Mouse (Mus musculus): Measurements from ENCODE around the gene Olfr1243. TPM values are rescaled to one million over a fixed set of nuclear protein-coding genes. Genes with fewer than 3 reads are reported as not detected.

Gene Olfr1243
- polyA plus RNA-seq, 2 experiments, result not detected

DNA sequence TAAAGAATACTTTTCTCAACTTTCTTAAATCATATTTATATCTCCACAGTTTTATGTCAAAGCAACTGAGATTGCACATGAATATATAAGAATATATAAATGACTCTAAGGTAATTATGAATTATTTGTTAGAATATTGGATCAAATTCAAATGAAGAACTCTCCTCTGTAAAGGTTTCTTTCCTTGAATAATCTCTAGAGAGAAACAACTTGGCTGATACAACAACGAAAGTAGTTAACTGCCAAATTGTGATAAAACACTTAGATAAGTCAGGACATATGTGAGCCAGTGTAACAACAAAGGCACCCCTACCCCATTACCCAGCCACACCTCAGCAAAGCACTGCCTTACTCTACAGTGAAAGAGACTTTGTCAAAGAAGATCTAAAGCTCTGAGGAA, 33.1 kb downstream of the Olfr1243 start, which contains the start of gene Olfr1242:
Gene Olfr1242 (minus strand): TSS at position 101 of the 400 bp plus-strand sequence.
- H3K9me3 ChIP-seq (ENCODE audit: control insufficient read depth, low read length), result no peaks in the 10 kb centered on the region
- no peaks in the 10 kb centered on the region for H3K36me3 ChIP-seq (replicated peaks; ENCODE audit: control insufficient read depth, insufficient read depth, low read depth)
- no peaks in the 10 kb centered on the region for H3K27me3 ChIP-seq (ENCODE audit: control insufficient read depth, insufficient read depth, low read length)
- 55% methylated on average over 1 of the region's 1 CpGs for WGBS (ENCODE audit: insufficient replicate concordance)
- no peak for DNase-seq (ENCODE audit: low read depth in 3 of 3, low spot score in 3 of 3)
- H3K4me2 ChIP-seq (ENCODE audit: low read depth), result no peak within 1 kb of the TSS
- H3K9ac ChIP-seq (replicated peaks), result no peak within 1 kb of the TSS
- no peaks in the 10 kb centered on the region for H3K4me1 ChIP-seq (replicated peaks; ENCODE audit: control insufficient read depth in 2 of 2, insufficient read depth in 2 of 2, low read length in 1 of 2)
- no peak for TF ChIP-seq EP300 (IDR thresholded peaks at IDR 0.05; ENCODE audit: low read depth)
- no peak for TF ChIP-seq CTCF (IDR thresholded peaks at IDR 0.05; ENCODE audit: low read depth)
- no peak within 1 kb of the TSS for H3K27ac ChIP-seq
- H3K4me3 ChIP-seq (ENCODE audit: insufficient read depth in 1 of 2, low read depth in 2 of 2, low read length in 2 of 2), result no peak within 1 kb of the TSS
- no peak for ATAC-seq (ENCODE audit: insufficient read depth)

GRCm38 (mm10) chr2:89487026-89487425, 44.3 kb downstream of the Olfr1243 start, which contains the start of gene Olfr1241:
Olfr1241 (minus strand) TSS chr2:89487126.
- no peak for ATAC-seq (ENCODE audit: insufficient read depth)
- no peak for DNase-seq (ENCODE audit: low read depth in 3 of 3, low spot score in 3 of 3)
- Histone ChIP-seq H3K9me3 (ENCODE audit: control insufficient read depth, low read length) (no peaks in the 10 kb centered on the region), H3K4me3 (ENCODE audit: insufficient read depth in 1 of 2, low read depth in 2 of 2, low read length in 2 of 2) (no peak within 1 kb of the TSS), H3K4me1 (replicated peaks; ENCODE audit: control insufficient read depth in 2 of 2, insufficient read depth in 2 of 2, low read length in 1 of 2) (no peaks in the 10 kb centered on the region), H3K27ac (no peak within 1 kb of the TSS), H3K4me2 (ENCODE audit: low read depth) (no peak within 1 kb of the TSS), H3K27me3 (ENCODE audit: control insufficient read depth, insufficient read depth, low read length) (no peaks in the 10 kb centered on the region), H3K36me3 (replicated peaks; ENCODE audit: control insufficient read depth, insufficient read depth, low read depth) (no peaks in the 10 kb centered on the region), H3K9ac (replicated peaks) (no peak within 1 kb of the TSS)
- TF ChIP-seq CTCF (IDR thresholded peaks at IDR 0.05; ENCODE audit: low read depth) (no peak), EP300 (IDR thresholded peaks at IDR 0.05; ENCODE audit: low read depth) (no peak)

Other genes with a start within 250 kb of the Olfr1243 start
- gene Olfr1229, start 243.5 kb downstream of the Olfr1243 start, polyA plus RNA-seq (2012; rRNA removed), result not detected in 2 replicates
- gene Olfr1229, start 243.5 kb downstream of the Olfr1243 start, polyA plus RNA-seq (2014; fragmentation: Nextera tagmentation; extraction: Ambion mirVana), result not detected in 2 replicates
- gene Olfr1230, start 234.2 kb downstream of the Olfr1243 start, polyA plus RNA-seq (2012; rRNA removed), result not detected in 2 replicates
- gene Olfr1230, start 234.2 kb downstream of the Olfr1243 start, polyA plus RNA-seq (2014; fragmentation: Nextera tagmentation; extraction: Ambion mirVana), result not detected in 2 replicates
- not detected in 2 replicates for gene Olfr1231, start 224.4 kb downstream of the Olfr1243 start, polyA plus RNA-seq (2012; rRNA removed)
- gene Olfr1231, start 224.4 kb downstream of the Olfr1243 start, polyA plus RNA-seq (2014; fragmentation: Nextera tagmentation; extraction: Ambion mirVana), result not detected in 2 replicates
- gene Olfr1232, start 201.8 kb downstream of the Olfr1243 start, polyA plus RNA-seq (2012; rRNA removed), result not detected in 2 replicates
- gene Olfr1232, start 201.8 kb downstream of the Olfr1243 start, polyA plus RNA-seq (2014; fragmentation: Nextera tagmentation; extraction: Ambion mirVana), result not detected in 2 replicates
- gene Olfr1233, start 189.1 kb downstream of the Olfr1243 start, polyA plus RNA-seq (2012; rRNA removed), result not detected in 2 replicates
- gene Olfr1233, start 189.1 kb downstream of the Olfr1243 start, polyA plus RNA-seq (2014; fragmentation: Nextera tagmentation; extraction: Ambion mirVana), result not detected in 2 replicates
- not detected in 2 replicates for gene Olfr1234, start 166.6 kb downstream of the Olfr1243 start, polyA plus RNA-seq (2012; rRNA removed)
- not detected in 2 replicates for gene Olfr1234, start 166.6 kb downstream of the Olfr1243 start, polyA plus RNA-seq (2014; fragmentation: Nextera tagmentation; extraction: Ambion mirVana)
- not detected in 2 replicates for gene Olfr1238, start 121.8 kb downstream of the Olfr1243 start, polyA plus RNA-seq (2012; rRNA removed)
- gene Olfr1238, start 121.8 kb downstream of the Olfr1243 start, polyA plus RNA-seq (2014; fragmentation: Nextera tagmentation; extraction: Ambion mirVana), result not detected in 2 replicates
- gene Olfr1239, start 111.1 kb downstream of the Olfr1243 start, polyA plus RNA-seq (2012; rRNA removed), result not detected in 2 replicates
- not detected in 2 replicates for gene Olfr1239, start 111.1 kb downstream of the Olfr1243 start, polyA plus RNA-seq (2014; fragmentation: Nextera tagmentation; extraction: Ambion mirVana)
- not detected in 2 replicates for gene Olfr1240, start 88.5 kb downstream of the Olfr1243 start, polyA plus RNA-seq (2012; rRNA removed)
- gene Olfr1240, start 88.5 kb downstream of the Olfr1243 start, polyA plus RNA-seq (2014; fragmentation: Nextera tagmentation; extraction: Ambion mirVana), result not detected in 2 replicates
- not detected in 2 replicates for gene Olfr1241, start 44.4 kb downstream of the Olfr1243 start, polyA plus RNA-seq (2012; rRNA removed)
- not detected in 2 replicates for gene Olfr1241, start 44.4 kb downstream of the Olfr1243 start, polyA plus RNA-seq (2014; fragmentation: Nextera tagmentation; extraction: Ambion mirVana)
- gene Olfr1242, start 33.2 kb downstream of the Olfr1243 start, polyA plus RNA-seq (2012; rRNA removed), result not detected in 2 replicates
- gene Olfr1242, start 33.2 kb downstream of the Olfr1243 start, polyA plus RNA-seq (2014; fragmentation: Nextera tagmentation; extraction: Ambion mirVana), result not detected in 2 replicates
- not detected in 2 replicates for gene Olfr1245, start 47.0 kb upstream of the Olfr1243 start, polyA plus RNA-seq (2012; rRNA removed)
- gene Olfr1245, start 47.0 kb upstream of the Olfr1243 start, polyA plus RNA-seq (2014; fragmentation: Nextera tagmentation; extraction: Ambion mirVana), result not detected in 2 replicates
- gene Olfr1246, start 61.7 kb upstream of the Olfr1243 start, polyA plus RNA-seq (2012; rRNA removed), result not detected in 2 replicates
- gene Olfr1246, start 61.7 kb upstream of the Olfr1243 start, polyA plus RNA-seq (2014; fragmentation: Nextera tagmentation; extraction: Ambion mirVana), result not detected in 2 replicates
- gene Olfr1247, start 82.6 kb upstream of the Olfr1243 start, polyA plus RNA-seq (2012; rRNA removed), result not detected in 2 replicates
- not detected in 2 replicates for gene Olfr1247, start 82.6 kb upstream of the Olfr1243 start, polyA plus RNA-seq (2014; fragmentation: Nextera tagmentation; extraction: Ambion mirVana)
- gene Olfr1248, start 86.8 kb upstream of the Olfr1243 start, polyA plus RNA-seq (2012; rRNA removed), result not detected in 2 replicates
- gene Olfr1248, start 86.8 kb upstream of the Olfr1243 start, polyA plus RNA-seq (2014; fragmentation: Nextera tagmentation; extraction: Ambion mirVana), result not detected in 2 replicates
- gene Olfr1249, start 103.5 kb upstream of the Olfr1243 start, polyA plus RNA-seq (2012; rRNA removed), result not detected in 2 replicates
- not detected in 2 replicates for gene Olfr1249, start 103.5 kb upstream of the Olfr1243 start, polyA plus RNA-seq (2014; fragmentation: Nextera tagmentation; extraction: Ambion mirVana)
- gene Olfr1250, start 130.0 kb upstream of the Olfr1243 start, polyA plus RNA-seq (2012; rRNA removed), result not detected in 2 replicates
- not detected in 2 replicates for gene Olfr1250, start 130.0 kb upstream of the Olfr1243 start, polyA plus RNA-seq (2014; fragmentation: Nextera tagmentation; extraction: Ambion mirVana)
- not detected in 2 replicates for gene Olfr1251, start 140.4 kb upstream of the Olfr1243 start, polyA plus RNA-seq (2012; rRNA removed)
- not detected in 2 replicates for gene Olfr1251, start 140.4 kb upstream of the Olfr1243 start, polyA plus RNA-seq (2014; fragmentation: Nextera tagmentation; extraction: Ambion mirVana)
- not detected in 2 replicates for gene Olfr1252, start 193.5 kb upstream of the Olfr1243 start, polyA plus RNA-seq (2012; rRNA removed)
- not detected in 2 replicates for gene Olfr1252, start 193.5 kb upstream of the Olfr1243 start, polyA plus RNA-seq (2014; fragmentation: Nextera tagmentation; extraction: Ambion mirVana)
- not detected in 2 replicates for gene Olfr1253, start 225.6 kb upstream of the Olfr1243 start, polyA plus RNA-seq (2012; rRNA removed)
- not detected in 2 replicates for gene Olfr1253, start 225.6 kb upstream of the Olfr1243 start, polyA plus RNA-seq (2014; fragmentation: Nextera tagmentation; extraction: Ambion mirVana)